Mouse (Mus musculus) right cerebral cortex, postnatal 25 days (tissue): ENCODE measurements around the gene Ear10.
"Not testable (repeated sequence)": the region's sequence is repeated elsewhere in the genome, so short reads cannot be mapped to it uniquely, and the experiment has no call there.

Experiments
- DNase-seq: peaks from one replicate; pipeline ENCODE4 v3.0.0; 2022

Gene Ear10

DNA sequence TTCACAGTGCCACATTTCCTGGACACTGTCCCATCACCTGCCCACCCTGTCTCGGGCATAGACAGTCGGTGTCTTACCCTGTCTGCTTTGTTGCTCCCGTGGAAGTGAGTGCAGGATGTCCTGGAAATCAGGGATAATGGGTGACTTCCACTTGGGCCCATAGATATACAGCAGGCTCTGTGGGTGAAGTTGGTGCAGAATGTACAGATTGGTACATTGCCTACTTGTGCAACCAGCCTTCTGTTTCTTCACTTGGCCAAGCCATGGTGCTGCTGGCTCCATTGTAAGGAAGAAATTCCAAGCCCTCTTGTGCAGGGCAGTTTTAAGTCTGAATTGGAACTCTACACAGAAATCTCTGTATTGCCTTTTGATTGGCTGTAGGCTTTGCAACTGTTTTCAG is at the start of gene Ear10:
TSS of gene Ear10 (minus strand) at position 101 of the 400 bp plus-strand sequence.
- DNase-seq: not testable (repeated sequence)

DNA sequence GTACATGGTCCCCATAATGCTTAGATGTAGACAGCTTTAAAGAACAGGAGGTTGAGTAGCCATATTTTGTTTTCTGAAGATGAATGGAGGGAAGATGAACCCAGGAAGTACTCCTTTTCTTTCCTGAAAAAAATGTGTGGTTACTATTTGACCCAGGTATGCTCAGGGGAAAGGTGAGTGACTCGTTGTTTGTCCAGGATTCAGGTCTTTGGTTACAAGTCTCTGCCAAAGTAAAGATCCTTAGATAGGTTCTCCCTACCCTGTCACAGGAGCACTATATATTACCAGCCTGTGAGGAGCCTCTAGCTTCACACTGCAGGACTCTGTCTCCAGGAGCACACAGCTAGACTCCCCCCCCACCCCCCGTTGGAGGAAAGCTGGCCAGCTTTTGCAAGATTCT is 33.4 kb upstream of the Ear10 start, which contains the start of gene Ang5:
TSS of gene Ang5 (plus strand) at position 301 of the 400 bp plus-strand sequence.
- not testable (repeated sequence) for DNase-seq

DNA sequence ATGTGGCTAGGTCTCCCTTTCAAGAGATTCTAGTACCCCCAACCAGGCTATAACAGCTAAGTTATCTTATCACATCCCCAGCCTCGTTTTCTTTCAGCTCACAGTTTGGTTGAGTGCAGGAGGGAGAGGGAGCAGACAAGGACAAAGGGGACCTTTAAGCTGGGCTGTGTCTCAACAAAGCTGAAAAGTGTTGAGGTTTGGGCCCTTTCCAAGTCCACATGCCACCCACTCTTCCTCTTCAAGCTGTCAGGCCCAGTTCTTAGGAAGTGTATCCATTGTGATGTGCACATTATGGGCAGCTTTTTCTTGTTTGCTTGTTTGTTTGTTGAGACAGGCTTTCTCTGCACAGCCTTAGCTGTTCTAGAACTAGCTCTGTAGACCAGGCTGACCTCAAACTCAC is 31.7 kb upstream of the Ear10 start:
- not testable (repeated sequence) for DNase-seq

DNA sequence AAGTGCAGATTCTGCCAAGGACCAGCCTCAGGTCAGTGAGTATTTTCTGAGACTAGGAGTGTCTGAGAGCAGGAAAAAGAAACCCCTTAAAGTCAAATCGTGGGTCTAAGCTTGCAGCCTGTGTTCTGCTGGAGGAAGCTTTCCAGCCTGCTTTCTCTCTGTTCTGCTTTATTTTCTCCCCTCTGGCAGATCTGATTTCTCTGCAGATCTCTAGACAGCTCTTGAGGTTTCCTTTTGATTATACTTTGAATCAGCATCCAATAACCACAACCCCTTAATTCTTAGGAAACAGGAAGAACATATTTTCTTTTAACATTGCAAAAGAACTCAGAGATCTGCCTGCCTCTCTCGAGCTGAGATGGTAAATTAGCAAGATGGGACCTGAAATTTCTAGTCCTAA is 30.0 kb upstream of the Ear10 start:
- DNase-seq: not testable (repeated sequence)

DNA sequence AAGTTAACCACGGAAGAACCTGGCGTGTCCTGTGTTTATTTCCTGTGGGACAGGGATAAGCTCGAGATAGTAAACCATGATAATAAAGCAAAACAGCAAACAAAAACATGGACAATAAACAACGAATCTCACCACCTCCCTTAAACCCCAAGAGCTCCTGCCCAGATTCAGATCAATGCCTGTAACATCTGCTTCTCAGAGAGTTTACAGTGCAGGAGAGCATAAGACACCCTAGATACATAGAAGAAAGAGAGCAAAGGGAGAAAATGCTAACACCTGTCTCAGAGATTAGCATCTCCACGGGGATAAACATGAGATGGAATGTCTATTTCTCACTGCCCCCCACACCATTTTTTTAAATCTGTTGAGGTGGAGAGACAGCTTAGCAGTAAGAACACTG is 10.0 kb upstream of the Ear10 start:
- DNase-seq: not testable (repeated sequence)

DNA sequence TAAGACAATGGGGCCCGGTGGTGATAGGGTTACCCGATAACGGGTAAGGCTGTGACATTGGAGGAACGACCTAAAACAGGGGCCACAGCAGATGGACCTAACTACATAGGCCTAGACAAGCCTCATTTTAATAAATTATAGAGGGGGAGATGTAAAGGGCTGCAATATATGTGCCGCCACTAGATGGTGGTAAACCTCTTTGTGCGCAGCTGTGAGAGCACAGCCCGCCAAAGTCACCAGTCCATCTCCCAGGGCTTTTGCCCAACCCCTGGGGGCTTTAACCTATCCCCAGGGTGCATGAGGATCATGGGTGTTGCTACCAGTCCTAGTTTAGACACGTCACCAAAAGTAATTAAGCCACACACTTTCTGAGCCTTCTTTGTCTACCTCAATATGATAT is 9.6 kb upstream of the Ear10 start:
- peak; percentile 6 for DNase-seq

DNA sequence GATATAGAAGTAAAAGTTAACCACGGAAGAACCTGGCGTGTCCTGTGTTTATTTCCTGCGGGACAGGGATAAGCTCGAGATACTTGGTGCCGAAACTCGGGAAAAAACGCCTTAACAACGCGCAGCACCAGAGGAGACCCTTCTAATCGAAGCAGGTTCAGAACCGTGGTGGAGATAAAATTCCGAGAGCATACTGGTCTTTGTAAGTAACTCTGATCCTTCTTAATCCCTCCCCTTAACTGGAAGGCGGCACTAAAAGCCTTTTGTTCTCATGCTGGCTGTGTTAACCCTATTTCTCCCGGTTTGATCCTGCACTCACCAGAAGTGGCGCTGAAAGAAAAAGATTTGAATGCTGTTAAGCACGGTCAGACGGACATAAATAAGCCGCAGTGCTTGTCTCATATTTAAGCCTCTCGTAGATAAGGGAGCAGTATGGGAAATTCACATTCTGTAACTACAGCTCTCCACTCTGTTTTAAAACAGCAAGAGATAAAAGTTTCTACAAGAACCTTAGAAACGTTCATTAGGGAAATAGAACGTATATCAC is 2.1 kb upstream of the Ear10 start:
- DNase-seq: not testable (repeated sequence)

DNA sequence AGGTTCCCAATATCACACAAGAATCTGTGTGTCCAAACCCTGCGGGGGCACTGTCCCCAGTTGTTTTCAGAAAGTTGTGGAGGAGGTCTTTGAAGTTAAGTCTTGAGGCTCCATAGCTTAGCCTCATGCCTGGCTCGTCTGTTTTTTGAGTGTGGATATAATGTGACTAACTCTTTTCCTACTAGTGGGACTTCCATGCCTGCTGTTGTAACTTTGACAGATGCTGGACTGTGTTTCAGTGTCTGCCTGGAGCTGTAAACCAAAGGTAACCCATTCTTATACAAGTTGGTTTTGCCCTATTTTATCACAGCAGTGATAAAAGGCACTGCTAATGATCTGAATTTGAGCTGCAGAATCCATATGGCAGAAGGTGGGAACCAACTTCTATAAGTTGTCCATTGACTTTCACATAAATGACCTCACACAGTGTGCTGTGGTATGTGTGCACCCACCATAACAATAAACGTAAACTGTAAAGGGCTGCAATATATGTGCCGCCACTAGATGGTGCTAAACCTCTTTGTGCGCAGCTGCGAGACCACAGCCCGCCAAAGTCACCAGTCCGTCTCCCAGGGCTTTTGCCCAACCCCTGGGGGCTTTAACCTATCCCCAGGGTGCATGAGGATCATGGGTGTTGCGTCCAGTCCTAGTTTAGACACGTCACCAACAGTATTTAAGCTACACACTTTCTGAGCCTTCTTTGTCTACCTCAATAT is 1.5 kb upstream of the Ear10 start, which contains the start of gene Gm8113:
TSS of gene Gm8113 (plus strand) at position 703 of the 716 bp plus-strand sequence.
- DNase-seq: peak; percentile 34

DNA sequence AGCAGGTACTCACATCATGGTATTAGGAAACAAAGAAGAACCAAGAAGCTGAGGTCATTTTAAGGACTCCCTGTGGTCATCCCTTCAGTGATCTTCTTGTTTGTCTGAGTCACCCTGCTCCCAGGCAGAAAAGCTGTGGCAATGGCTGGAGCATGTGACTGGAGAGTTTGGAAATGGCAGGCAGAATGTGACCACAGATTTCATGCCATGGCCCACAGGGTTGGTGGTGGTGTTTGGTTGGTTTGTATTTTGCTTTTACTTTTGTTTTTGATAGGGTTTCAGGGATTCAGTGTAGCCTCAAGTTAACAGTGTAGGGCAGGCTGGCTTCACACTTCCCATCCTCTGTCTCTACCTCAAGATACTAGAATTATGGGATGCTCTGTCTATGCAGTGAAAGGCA is 5.1 kb downstream of the Ear10 start:
- not testable (repeated sequence) for DNase-seq

DNA sequence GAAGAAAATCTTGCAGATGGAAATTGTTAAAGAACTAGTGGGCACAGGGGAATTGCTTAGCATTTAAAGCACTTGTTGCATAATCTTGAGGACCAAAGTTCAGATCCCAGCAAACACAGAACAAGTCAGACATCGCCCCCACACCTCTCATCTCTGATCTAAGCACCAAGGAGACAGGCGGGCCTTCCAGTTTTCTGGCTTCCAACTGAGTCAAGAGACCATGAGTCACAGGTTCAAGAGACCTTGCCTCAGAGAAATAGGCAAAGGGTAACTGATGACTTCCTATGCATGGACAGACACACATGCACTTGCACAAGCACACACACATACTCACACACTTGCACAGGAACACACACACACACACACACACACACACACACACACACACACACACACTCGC is 24.8 kb downstream of the Ear10 start:
- DNase-seq: not testable (repeated sequence)

DNA sequence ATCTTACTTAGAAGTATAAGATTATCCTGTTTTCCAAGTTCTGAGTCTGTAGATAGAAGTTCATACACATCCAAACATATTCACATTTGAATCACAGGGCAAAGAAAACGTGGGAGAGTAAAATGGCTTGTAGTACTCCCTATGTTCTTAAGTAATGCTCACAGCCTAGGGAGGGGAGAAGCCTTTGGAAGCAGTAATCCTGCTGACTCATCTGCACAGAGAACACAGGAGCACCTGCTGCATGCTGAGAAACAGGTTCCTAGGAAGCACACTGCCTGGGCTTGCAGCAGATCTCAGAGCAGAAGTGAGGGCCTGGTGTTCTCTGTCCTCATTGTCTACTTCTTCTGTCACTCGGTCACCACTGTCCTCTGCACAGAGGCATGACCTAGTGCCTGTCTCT is 28.0 kb downstream of the Ear10 start:
- not testable (repeated sequence) for DNase-seq

DNA sequence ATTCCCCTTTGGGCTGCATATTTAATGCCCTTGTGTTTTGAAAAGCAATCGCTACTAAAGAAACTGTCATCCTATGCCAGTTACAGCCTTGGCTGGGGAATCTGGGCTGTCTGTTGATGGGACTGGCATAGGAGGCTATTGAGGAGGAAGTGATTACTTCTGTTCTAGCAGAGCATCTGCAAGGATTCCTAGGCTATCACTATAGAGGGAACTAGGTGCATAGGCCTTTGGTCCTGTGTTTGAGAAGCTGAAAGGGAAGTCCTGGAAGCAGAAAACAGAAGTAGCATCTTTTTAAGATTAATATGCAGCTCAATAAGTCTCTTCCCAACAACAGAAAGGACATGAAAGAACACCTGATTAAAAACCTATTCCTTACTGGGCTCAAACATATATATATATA is 32.1 kb downstream of the Ear10 start:
- DNase-seq: not testable (repeated sequence)

DNA sequence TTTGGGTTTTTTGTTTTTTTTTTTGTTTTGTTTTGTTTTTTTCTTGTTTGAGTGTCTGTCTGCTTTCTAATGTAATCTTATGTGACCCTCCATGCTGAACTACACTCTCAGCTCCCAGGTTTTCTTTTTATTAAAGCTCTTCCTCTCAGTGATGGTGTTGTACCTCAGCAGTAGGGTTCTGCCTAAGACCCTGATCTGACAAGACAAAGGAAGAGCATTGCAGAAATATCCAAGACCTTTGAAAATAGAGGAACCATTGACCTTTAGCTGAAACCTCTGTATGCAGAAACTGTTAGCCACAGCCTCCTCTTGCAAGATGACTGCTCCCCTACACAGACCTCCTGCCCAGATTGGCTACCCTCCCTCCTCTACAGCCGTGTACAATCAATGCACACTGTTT is 37.1 kb downstream of the Ear10 start:
- not testable (repeated sequence) for DNase-seq

DNA sequence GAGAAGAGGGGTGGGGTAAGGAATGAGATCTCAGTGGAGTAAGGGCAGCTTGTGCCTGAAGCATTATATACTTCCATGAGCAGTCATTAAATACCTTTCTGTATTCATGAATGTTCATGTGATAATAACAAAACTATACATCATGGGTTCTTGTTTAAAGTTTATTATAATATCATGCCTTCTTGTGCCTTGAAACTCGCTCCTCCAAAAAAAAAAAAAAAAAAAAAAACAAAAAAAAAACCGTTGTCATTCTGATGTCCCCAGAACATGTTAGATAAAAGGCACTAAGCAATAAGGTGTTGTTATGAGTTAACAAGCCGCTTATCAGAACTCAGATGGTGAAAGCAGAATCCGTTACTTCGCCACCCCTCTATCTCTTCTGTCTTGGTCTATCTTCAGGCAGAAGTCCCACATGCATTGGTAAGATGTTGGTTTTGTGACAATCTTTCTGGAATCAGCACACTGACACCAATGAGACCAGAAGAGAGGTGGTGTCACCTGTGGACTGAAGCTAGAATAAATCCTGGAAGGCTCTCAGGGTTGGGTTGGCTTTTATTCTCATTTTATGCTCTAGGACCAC is 43.3 kb downstream of the Ear10 start:
- DNase-seq: not testable (repeated sequence)

DNA sequence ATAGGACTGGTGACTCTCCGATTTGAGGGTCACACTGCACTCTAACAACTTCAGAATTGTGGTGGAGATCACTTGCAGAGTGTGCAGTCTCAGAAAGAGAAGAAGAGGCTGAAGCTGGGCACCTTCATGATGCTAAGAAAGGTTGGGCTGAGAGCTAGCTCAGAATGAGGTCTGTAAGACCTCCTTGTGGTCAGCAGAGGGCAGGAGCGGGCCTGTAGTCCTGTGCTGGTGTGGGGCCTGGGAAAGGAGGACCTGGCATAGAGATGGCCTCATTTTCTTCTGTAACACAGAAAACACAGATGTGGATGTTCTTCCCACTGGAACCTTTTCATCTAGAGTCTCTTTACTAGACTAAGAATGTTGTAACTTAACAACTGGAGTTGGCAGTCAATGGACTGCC is 45.6 kb downstream of the Ear10 start:
- DNase-seq: not testable (repeated sequence)

DNA sequence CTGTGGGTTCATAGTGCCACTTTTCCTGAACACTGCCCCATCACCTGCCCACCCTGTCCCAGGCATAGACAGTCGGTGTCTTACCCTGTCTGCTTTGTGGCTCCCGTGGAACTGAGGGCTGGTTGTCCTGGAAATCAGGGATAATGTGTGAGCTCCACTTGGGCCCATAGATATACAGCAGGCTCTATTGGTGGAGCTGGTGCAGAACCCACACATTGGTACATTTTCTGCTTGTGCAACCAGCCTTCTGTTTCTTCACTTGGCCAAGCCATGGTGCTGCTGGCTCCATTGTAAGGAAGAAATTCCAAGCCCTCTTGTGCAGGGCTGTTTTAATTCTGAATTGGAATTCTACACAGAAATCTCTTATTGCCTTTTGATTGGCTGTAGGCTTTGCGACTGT is 47.9 kb downstream of the Ear10 start, which contains the start of gene Ear1:
TSS of gene Ear1 (minus strand) at position 101 of the 400 bp plus-strand sequence.
- not testable (repeated sequence) for DNase-seq

DNA sequence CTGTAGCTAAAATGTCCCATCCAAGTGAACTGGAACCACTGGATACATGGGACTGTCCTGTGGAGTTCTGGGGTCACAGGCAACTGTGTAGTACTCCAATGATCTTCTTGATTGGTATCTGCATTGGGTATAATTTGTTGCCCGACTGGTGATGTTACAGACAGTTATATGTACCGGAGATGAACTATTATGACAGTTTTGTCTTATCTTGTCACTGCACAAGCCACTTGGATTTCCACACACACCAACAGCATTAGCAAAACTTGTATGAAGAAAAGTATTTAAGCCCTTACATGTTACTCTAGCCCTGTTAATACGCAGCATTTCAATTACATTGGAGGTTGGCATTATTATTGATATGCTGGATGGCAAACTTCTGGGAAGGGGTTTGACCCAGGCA is 48.5 kb downstream of the Ear10 start:
- DNase-seq: not testable (repeated sequence)
